25 mouse cellular contexts compared by ENCODE assay signal in the genomic region with DNA sequence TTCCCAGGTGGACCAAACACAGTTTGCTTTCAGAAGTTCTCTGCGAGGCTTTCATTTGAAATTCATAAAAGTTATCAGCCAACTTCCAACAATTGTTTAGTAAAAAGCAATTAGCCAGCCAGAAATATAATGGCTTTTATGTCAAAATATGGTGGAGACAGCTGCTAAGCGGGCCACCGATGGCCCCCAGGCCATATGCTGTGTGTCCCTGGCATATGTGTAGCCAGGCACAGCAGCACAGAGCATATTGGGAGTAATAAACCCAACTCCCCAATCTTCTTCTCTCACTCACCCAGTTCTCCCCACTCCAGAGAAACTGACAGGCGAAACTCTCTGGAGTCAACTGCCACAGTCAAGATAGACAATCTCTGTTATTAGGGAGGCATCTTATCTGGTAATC.
DNase-seq lines count a peak whose midpoint lies in the region; ATAC-seq lines count a peak whose summit lies in the region.
"Had no signal": no experiment of that assay in that cellular context is flagged by ENCODE, and none has a peak within 500 bp of the region (broad histone marks: within the 10 kb centered on the region; RNA-seq: fewer than 3 reads in every experiment).

No protein-coding gene starts in this region.

- H3K9ac ChIP-seq in forebrain, embryonic 13.5 days, result no peak overlapping the region
- H3K9ac ChIP-seq in hindbrain, embryonic 16.5 days (ENCODE audit: low read depth, low read length), result no peak overlapping the region
- no peak overlapping the region for H3K9ac ChIP-seq in hindbrain, embryonic 14.5 days
- H3K9ac ChIP-seq in forebrain, embryonic 16.5 days (replicated peaks; ENCODE audit: low read depth, low read length), result no peak overlapping the region
- H3K9ac ChIP-seq: hindbrain, embryonic 12.5 days had no signal

- 84% methylated on average over 4 of the region's 4 CpGs for WGBS in forebrain, embryonic 13.5 days
- WGBS in forebrain, embryonic 10.5 days, result 90% methylated on average over 4 of the region's 4 CpGs
- 76% methylated on average over 4 of the region's 4 CpGs for WGBS in hindbrain, embryonic 16.5 days
- WGBS in hindbrain, embryonic 14.5 days, result 79% methylated on average over 4 of the region's 4 CpGs
- 59% methylated on average over 4 of the region's 4 CpGs for WGBS in forebrain, embryonic 16.5 days

- no peaks in the 10 kb centered on the region for H3K36me3 ChIP-seq in forebrain, embryonic 13.5 days (ENCODE audit: poor library complexity, severe bottlenecking)
- H3K36me3 ChIP-seq in forebrain, embryonic 10.5 days (replicated peaks), result no peaks in the 10 kb centered on the region
- H3K36me3 ChIP-seq in hindbrain, embryonic 16.5 days (ENCODE audit: control insufficient read depth, insufficient read depth, low read length), result no peaks in the 10 kb centered on the region
- H3K36me3 ChIP-seq in hindbrain, embryonic 14.5 days (replicated peaks; ENCODE audit: control insufficient read depth, insufficient read depth), result no peaks in the 10 kb centered on the region
- H3K36me3 ChIP-seq in forebrain, embryonic 16.5 days (ENCODE audit: control insufficient read depth, insufficient read depth), result no peaks in the 10 kb centered on the region
- H3K36me3 ChIP-seq: G1E; hindbrain, embryonic 12.5 days had no signal

- no peak overlapping the region for H3K4me2 ChIP-seq in forebrain, embryonic 13.5 days
- H3K4me2 ChIP-seq in hindbrain, embryonic 16.5 days (ENCODE audit: low read length), result no peak overlapping the region
- H3K4me2 ChIP-seq in hindbrain, embryonic 14.5 days (replicated peaks), result no peak overlapping the region
- H3K4me2 ChIP-seq in forebrain, embryonic 16.5 days (ENCODE audit: low read length), result no peak overlapping the region
- H3K4me2 ChIP-seq: heart, embryonic 11.5 days; hindbrain, embryonic 12.5 days had no signal

- no peaks in the 10 kb centered on the region for H3K4me1 ChIP-seq in forebrain, embryonic 13.5 days
- H3K4me1 ChIP-seq in forebrain, embryonic 10.5 days, result no peaks in the 10 kb centered on the region
- H3K4me1 ChIP-seq in hindbrain, embryonic 16.5 days (ENCODE audit: control insufficient read depth, insufficient read depth, low read depth, low read length), result no peaks in the 10 kb centered on the region
- H3K4me1 ChIP-seq in hindbrain, embryonic 14.5 days (replicated peaks; ENCODE audit: control insufficient read depth, insufficient read depth, low read length), result no peaks in the 10 kb centered on the region
- H3K4me1 ChIP-seq in forebrain, embryonic 16.5 days (replicated peaks; ENCODE audit: control insufficient read depth, insufficient read depth, low read length), result no peaks in the 10 kb centered on the region
- H3K4me1 ChIP-seq: hindbrain, embryonic 12.5 days had no signal

- no peak overlapping the region for H3K4me3 ChIP-seq in forebrain, embryonic 13.5 days
- H3K4me3 ChIP-seq in forebrain, embryonic 10.5 days, result no peak overlapping the region
- H3K4me3 ChIP-seq in hindbrain, embryonic 16.5 days (ENCODE audit: low read length), result no peak overlapping the region
- no peak overlapping the region for H3K4me3 ChIP-seq in hindbrain, embryonic 14.5 days (replicated peaks; ENCODE audit: low read length)
- H3K4me3 ChIP-seq in forebrain, embryonic 16.5 days (replicated peaks; ENCODE audit: low read length), result no peak overlapping the region
- H3K4me3 ChIP-seq: hindbrain, embryonic 12.5 days had no signal

- H3K27me3 ChIP-seq in forebrain, embryonic 13.5 days, result no peaks in the 10 kb centered on the region
- H3K27me3 ChIP-seq in forebrain, embryonic 10.5 days (ENCODE audit: poor library complexity, severe bottlenecking), result no peaks in the 10 kb centered on the region
- no peaks in the 10 kb centered on the region for H3K27me3 ChIP-seq in hindbrain, embryonic 16.5 days (replicated peaks; ENCODE audit: control insufficient read depth, insufficient read depth, low read length)
- no peaks in the 10 kb centered on the region for H3K27me3 ChIP-seq in hindbrain, embryonic 14.5 days (ENCODE audit: control insufficient read depth, insufficient read depth, low read length)
- H3K27me3 ChIP-seq in forebrain, embryonic 16.5 days (replicated peaks; ENCODE audit: control insufficient read depth, insufficient read depth, low read length), result no peaks in the 10 kb centered on the region
- H3K27me3 ChIP-seq: CH12.LX; hindbrain, embryonic 12.5 days; Patski had no signal

- no peaks in the 10 kb centered on the region for H3K9me3 ChIP-seq in forebrain, embryonic 13.5 days (replicated peaks)
- no peaks in the 10 kb centered on the region for H3K9me3 ChIP-seq in forebrain, embryonic 10.5 days
- H3K9me3 ChIP-seq in hindbrain, embryonic 16.5 days (ENCODE audit: control insufficient read depth, low read length), result no peaks in the 10 kb centered on the region
- H3K9me3 ChIP-seq in hindbrain, embryonic 14.5 days (ENCODE audit: control insufficient read depth, low read length), result no peaks in the 10 kb centered on the region
- no peaks in the 10 kb centered on the region for H3K9me3 ChIP-seq in forebrain, embryonic 16.5 days (ENCODE audit: control insufficient read depth, low read length)
- H3K9me3 ChIP-seq: G1E; hindbrain, embryonic 12.5 days had no signal

- no peak overlapping the region for H3K27ac ChIP-seq in forebrain, embryonic 13.5 days
- H3K27ac ChIP-seq in forebrain, embryonic 10.5 days, result no peak overlapping the region
- no peak overlapping the region; the same call in 1 of the 2 replicates for H3K27ac ChIP-seq in hindbrain, embryonic 16.5 days (ENCODE audit: low read depth, low read length)
- no peak overlapping the region for H3K27ac ChIP-seq in hindbrain, embryonic 14.5 days
- H3K27ac ChIP-seq in forebrain, embryonic 16.5 days (ENCODE audit: low read length), result no peak overlapping the region
- H3K27ac ChIP-seq: hindbrain, embryonic 12.5 days; hindbrain, postnatal 0 days had no signal

- peak; percentile 71; the same call in 1 of the 2 replicates for ATAC-seq in forebrain, embryonic 13.5 days
- 0 out of 2 replicates have a peak, but pooled peaks have one; percentile 72 for ATAC-seq in hindbrain, embryonic 16.5 days
- no peak for ATAC-seq in hindbrain, embryonic 14.5 days (ENCODE audit: low FRiP score)
- ATAC-seq in forebrain, embryonic 16.5 days, result peak; percentile 85
- ATAC-seq: hindbrain, postnatal 0 days; inflammation-experienced regulatory T-cells, adult 6 months; intestine, embryonic 16.5 days; Patski had no signal

- no peak for DNase-seq in forebrain, embryonic 10.5 days (ENCODE audit: extremely low spot score, low spot score)
- no peak for DNase-seq in hindbrain, embryonic 14.5 days (ENCODE audit: low spot score)
- DNase-seq in layer of hippocampus, postnatal 36 days, result peak; percentile 2 to 13
- no peak for DNase-seq in layer of hippocampus, adult 11-12 months (ENCODE audit: low spot score)
- no peak for DNase-seq in gastrocnemius, adult 8-10 months (ENCODE audit: low spot score in 2 of 2)
- DNase-seq: adrenal gland, postnatal 10 days; adrenal gland, postnatal 36 days; B cell, adult 2 months; cerebellum, adult 11 months; cerebellum, adult 8-10 months; cerebellum, postnatal 14 days; gastrocnemius, postnatal 14 days; heart, adult 11 months; kidney, adult 18-20 months had no signal

Comparison
In these comparisons a context has a peak if more than half of its experiments do, and no peak if none do; other contexts are left out.
1. DNase-seq: peak in layer of hippocampus, postnatal 36 days (2 of 2); none in forebrain, embryonic 10.5 days (single experiment), hindbrain, embryonic 14.5 days (single experiment), layer of hippocampus, adult 11-12 months (single experiment) and gastrocnemius, adult 8-10 months (0 of 2).